Mouse (Mus musculus) forebrain, embryonic 14.5 days (tissue): ENCODE measurements around the gene Kctd19. TPM values are rescaled to one million over a fixed set of nuclear protein-coding genes. Genes with fewer than 3 reads are reported as not detected.

ENCODE experiments used
- ATAC-seq: fragments of 200-750 bp; cut with Nextera tagmentation; 2 replicates; pipeline ENCODE4 v1.8.0; 2017; ENCODE audit warnings: mild to moderate bottlenecking, moderate library complexity
- DNase-seq: peaks from one replicate; pipeline ENCODE4 v3.0.0-alpha.2; 2015; ENCODE audit warnings: low spot score
- H3K27ac ChIP-seq: fragments of 300-500 bp; sonication (generic); 2 replicates; pipeline ENCODE4 v1.5.1; 2014; ENCODE audit warnings: low read depth, mild to moderate bottlenecking, control low read depth, low read length, moderate library complexity
- H3K27me3 ChIP-seq: fragments of 300-500 bp; sonication (generic); replicated peaks from 2 replicates; pipeline ENCODE4 v1.6.1; 2014; ENCODE audit warnings: low read length, control low read depth, mixed read lengths; ENCODE audit not compliant: control insufficient read depth, insufficient read depth
- H3K36me3 ChIP-seq: fragments of 300-500 bp; sonication (generic); 2 replicates; pipeline ENCODE4 v1.6.1; 2014; ENCODE audit warnings: low read length, control low read depth; ENCODE audit not compliant: control insufficient read depth, insufficient read depth
- H3K4me1 ChIP-seq: fragments of 300-500 bp; sonication (generic); 2 replicates; pipeline ENCODE4 v1.6.1; 2014; ENCODE audit warnings: antibody characterized with exemption, low read length, control low read depth; ENCODE audit not compliant: control insufficient read depth, insufficient read depth
- H3K4me2 ChIP-seq: fragments of 300-500 bp; sonication (generic); 2 replicates; pipeline ENCODE4 v1.6.1; 2014; ENCODE audit warnings: mild to moderate bottlenecking, control low read depth, low read length
- H3K4me3 ChIP-seq: fragments of 300-500 bp; sonication (generic); 2 replicates; pipeline ENCODE4 v1.5.1; 2014; ENCODE audit warnings: low read depth, low read length, control low read depth
- H3K9ac ChIP-seq: fragments of 300-500 bp; sonication (generic); 2 replicates; pipeline ENCODE4 v1.6.1; 2014; ENCODE audit warnings: mild to moderate bottlenecking, low read length, control low read depth, moderate library complexity
- H3K9me3 ChIP-seq: fragments of 300-500 bp; sonication (generic); replicated peaks from 2 replicates; pipeline ENCODE4 v1.6.1; 2016; ENCODE audit warnings: low read length, control low read depth, mixed read lengths; ENCODE audit not compliant: control insufficient read depth
- WGBS: fragments of 180-500 bp; shearing (Covaris S2); extraction: QIAGEN DNeasy Blood & Tissue Kit; methylation state at CpG from one replicate; pipeline ENCODE4 v1.1.7; 2014; 5-methylcytosine and 5-hydroxymethylcytosine counted together
- polyA plus RNA-seq: library from polyadenylated mRNA; unstranded; fragments of >200 nt; fragmentation: Nextera tagmentation; extraction: Ambion mirVana; gene quantifications from 2 replicates; pipeline ENCODE4 v1.2.1, GENCODE M21; 2014

The Kctd19 gene
- 0.09 TPM in 1 of 2 replicates, not detected in the other for polyA plus RNA-seq

DNA sequence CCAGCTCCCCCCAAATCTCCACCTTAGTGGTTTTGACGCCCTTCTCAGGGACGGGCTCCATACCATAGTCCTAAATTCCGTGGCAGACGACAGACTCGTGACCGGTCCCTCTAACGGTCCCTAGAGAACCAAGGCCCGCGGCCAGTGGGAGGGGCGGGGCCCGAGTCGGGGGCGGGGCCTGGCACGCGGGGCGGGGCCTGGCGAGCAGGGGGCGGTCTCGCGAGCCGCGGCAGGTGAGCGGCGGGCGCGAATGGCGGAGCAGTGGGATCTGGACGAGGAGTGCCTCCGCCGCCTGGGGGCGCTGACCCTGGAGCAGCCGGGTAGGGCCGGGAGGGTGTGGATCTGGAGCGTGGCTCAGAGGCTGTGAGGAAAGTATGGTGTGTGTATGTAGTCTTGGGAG is at the start of gene Kctd19, which contains the start of gene Lrrc36:
Gene Kctd19 (minus strand): TSS at position 112 of the 400 bp plus-strand sequence.
Gene Lrrc36 (plus strand): TSS at position 181 of the 400 bp plus-strand sequence.
- peak; percentile 67 for ATAC-seq
- Histone ChIP-seq H3K36me3 (no peaks in the 10 kb centered on the region), H3K4me1 (peaks cover 3% of the 10 kb centered on the region; the same call in 1 of the 2 replicates), H3K9ac (peak within 1 kb of the TSS; percentile 37; the same call in 1 of the 2 replicates), H3K27me3 (peaks cover 11% of the 10 kb centered on the region), H3K4me3 (peak within 1 kb of the TSS; percentile 24), H3K27ac (no peak within 1 kb of the TSS), H3K4me2 (peak within 1 kb of the TSS; percentile 48), H3K9me3 (no peaks in the 10 kb centered on the region)
- no peak for DNase-seq
- 2% methylated on average over 34 of the region's 34 CpGs for WGBS

DNA sequence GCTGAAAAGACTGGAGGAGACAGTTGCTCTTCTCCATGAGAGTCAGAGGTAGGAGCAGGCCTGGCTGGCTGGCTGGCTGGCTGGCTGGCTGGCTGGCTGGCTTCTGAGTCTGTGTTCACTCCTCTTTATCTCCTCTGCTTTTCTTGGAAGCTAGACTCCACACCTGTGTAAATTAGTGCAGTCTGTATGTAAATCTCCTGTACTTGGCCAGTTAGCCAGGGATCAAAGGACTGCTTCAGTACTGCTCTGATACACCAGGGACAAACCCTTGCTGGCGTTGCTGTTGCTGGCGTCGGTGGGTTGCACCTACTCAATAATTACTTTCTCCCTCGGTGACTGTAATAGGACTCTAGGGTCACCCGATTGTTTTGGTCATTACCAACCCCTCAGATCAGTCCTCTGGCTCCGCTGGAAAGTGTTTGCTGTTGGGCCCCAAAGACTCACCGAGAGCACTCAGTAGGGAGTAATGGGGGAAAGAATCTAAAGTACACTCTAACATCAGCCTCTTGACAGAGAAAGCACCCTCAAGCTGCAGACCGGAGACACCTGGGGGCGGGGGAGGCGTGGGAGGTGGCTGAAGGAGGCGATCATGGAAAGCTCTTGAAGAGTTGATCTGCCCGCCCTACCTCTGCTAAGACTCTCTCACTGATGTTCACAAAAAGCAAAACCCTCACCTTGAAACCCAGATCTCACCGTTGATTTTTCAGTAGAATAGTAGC is 47.9 kb upstream of the Kctd19 start:
- Histone ChIP-seq H3K27ac (no peak overlapping the region), H3K36me3 (no peaks in the 10 kb centered on the region), H3K4me2 (no peak overlapping the region), H3K9me3 (no peaks in the 10 kb centered on the region), H3K4me1 (no peaks in the 10 kb centered on the region), H3K9ac (no peak overlapping the region), H3K27me3 (no peaks in the 10 kb centered on the region), H3K4me3 (no peak overlapping the region)
- 76% methylated on average over 13 of the region's 13 CpGs for WGBS
- no peak for DNase-seq
- no peak for ATAC-seq

DNA sequence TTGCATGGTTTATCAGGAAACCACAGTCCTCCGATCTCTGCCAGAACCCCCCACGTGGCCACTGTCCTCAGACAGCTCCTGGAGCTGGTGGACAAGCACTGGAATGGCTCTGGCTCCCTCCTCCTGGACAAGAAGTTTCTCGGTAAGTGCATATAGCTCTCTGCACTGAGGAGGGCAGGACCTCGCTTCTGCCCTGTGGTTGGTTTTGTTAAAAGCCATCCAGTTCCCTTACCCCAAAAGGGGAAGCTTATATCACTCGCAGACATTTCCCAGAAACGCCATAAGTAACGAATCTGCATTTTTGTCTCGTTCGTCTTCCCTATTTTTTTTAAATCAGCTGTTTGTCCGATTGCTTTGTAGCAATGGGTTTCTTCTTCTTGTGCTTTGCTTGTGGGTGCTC is 41.9 kb upstream of the Kctd19 start:
- H3K27ac ChIP-seq: no peak overlapping the region
- no peak overlapping the region for H3K9ac ChIP-seq
- H3K27me3 ChIP-seq: no peaks in the 10 kb centered on the region
- H3K4me3 ChIP-seq: no peak overlapping the region
- 65% methylated on average over 10 of the region's 10 CpGs for WGBS
- DNase-seq: no peak
- H3K36me3 ChIP-seq: no peaks in the 10 kb centered on the region
- peaks cover 5% of the 10 kb centered on the region for H3K4me1 ChIP-seq
- ATAC-seq: no peak
- H3K4me2 ChIP-seq: no peak overlapping the region
- no peaks in the 10 kb centered on the region for H3K9me3 ChIP-seq

DNA sequence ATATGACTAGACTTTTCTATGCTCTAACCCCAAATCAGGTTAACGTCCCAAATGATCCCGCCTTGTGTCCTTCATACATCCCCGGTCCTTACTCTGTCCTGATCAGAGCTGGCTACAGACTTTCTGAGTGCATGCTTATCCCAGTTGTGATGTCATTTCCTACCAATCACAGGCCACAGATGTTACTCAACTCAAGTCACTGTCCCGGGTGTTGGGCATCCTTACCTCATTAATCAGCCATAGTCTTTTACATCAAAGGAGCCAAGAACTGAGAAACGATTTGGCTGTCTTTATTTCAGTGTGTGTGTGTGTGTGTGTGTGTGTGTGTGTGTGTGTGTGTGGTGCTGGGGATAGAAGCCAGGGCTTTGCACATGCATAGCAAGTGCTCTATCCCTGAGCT is 40.8 kb upstream of the Kctd19 start:
- Histone ChIP-seq H3K4me1 (peaks cover 5% of the 10 kb centered on the region), H3K27ac (no peak overlapping the region), H3K9me3 (no peaks in the 10 kb centered on the region), H3K4me2 (no peak overlapping the region), H3K9ac (no peak overlapping the region), H3K27me3 (no peaks in the 10 kb centered on the region), H3K36me3 (no peaks in the 10 kb centered on the region), H3K4me3 (no peak overlapping the region)
- DNase-seq (no peak), ATAC-seq (no peak)
- WGBS: 65% methylated on average over 5 of the region's 5 CpGs

DNA sequence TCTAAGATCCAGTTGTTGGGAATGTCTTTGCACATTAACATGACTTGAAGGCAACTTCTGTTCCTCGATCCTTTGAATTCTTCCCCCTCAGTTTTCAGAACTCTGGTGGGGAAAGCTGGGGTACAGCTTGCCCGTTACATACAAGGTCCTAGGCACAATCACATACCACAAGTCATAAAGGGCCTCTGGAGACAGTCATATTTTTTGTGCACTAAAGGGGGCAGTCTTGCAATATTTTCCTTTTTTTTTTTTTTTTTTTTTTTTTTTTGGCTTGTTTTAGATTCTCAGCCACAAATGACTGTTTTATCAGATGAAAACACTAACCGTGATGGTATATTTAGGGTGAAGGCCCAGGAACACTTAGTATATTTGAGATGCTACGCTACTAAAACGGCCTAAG is 40.0 kb upstream of the Kctd19 start:
- no peak overlapping the region for H3K9ac ChIP-seq
- WGBS: 86% methylated on average over 5 of the region's 5 CpGs

DNA sequence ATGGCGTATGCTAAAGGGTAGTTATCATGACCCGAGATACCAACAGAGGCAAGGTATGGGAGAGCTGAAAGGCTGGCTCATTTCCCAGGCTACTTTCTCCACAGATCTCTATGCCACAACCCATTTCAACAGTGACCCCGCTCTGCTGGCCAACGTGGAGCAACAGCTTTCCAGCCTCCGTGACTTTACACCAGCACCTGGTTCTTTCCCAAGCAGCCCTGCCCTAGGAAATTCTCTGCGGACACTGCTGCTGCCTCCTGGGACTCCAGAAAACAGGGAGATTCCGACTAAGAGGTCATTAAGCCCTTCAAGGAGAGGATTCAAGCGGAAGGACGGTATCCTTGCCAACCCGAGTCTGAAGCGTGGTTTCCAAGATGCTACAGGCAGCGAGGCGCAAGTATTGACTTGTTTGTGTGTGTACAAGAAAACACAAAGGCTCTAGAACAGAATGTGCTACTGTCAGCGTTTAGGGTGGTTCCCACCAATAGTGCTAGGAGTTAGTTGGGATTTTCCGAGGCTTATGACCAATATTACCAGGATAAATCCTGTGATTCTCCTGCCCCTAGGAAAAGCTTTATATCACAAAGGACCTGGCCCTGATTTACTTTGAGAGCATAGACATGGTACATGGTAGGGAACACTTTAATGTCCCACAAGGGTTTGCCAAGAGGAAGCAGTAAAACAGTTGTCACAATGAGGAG is 38.8 kb upstream of the Kctd19 start:
- Histone ChIP-seq H3K4me2 (no peak overlapping the region), H3K4me3 (no peak overlapping the region), H3K36me3 (no peaks in the 10 kb centered on the region), H3K27me3 (no peaks in the 10 kb centered on the region), H3K9me3 (no peaks in the 10 kb centered on the region), H3K9ac (peak overlapping the region; percentile 21; the same call in 1 of the 2 replicates), H3K4me1 (peaks cover 5% of the 10 kb centered on the region), H3K27ac (no peak overlapping the region)
- no peak for ATAC-seq
- DNase-seq: no peak
- 39% methylated on average over 15 of the region's 15 CpGs for WGBS

More for the DNA sequence above, 40.0 kb upstream of the Kctd19 start:
- Histone ChIP-seq H3K4me2 (no peak overlapping the region), H3K36me3 (no peaks in the 10 kb centered on the region), H3K9me3 (no peaks in the 10 kb centered on the region), H3K4me1 (peaks cover 5% of the 10 kb centered on the region), H3K27me3 (no peaks in the 10 kb centered on the region), H3K4me3 (no peak overlapping the region), H3K27ac (no peak overlapping the region)
- ATAC-seq (no peak), DNase-seq (no peak)

DNA sequence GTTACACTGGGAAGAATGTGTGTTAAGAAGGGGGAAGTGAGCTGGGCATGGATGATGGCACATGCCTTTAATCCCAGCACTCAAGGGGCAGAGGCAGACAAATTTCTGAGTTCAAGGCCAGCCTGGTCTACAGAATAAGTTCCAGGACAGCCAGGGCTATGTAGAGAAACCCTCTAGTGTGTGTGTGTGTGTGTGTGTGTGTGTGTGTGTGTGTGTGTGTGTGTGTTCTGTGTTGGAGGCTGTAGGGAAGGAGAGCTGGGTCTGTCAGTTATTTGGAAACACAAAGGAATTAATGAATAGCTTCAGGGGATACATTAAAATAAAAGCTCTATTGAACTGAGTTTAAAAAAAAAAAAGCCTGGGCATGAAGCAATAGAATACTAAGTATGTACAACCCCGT is 37.7 kb upstream of the Kctd19 start:
- peaks cover 7% of the 10 kb centered on the region for H3K4me1 ChIP-seq
- H3K4me3 ChIP-seq: no peak overlapping the region
- peak; percentile 55 for ATAC-seq
- no peak overlapping the region for H3K9ac ChIP-seq
- no peak for DNase-seq
- H3K9me3 ChIP-seq: no peaks in the 10 kb centered on the region
- WGBS: 6% methylated on average over 1 of the region's 1 CpGs
- no peak overlapping the region for H3K27ac ChIP-seq
- H3K4me2 ChIP-seq: no peak overlapping the region
- H3K36me3 ChIP-seq: no peaks in the 10 kb centered on the region
- no peaks in the 10 kb centered on the region for H3K27me3 ChIP-seq

DNA sequence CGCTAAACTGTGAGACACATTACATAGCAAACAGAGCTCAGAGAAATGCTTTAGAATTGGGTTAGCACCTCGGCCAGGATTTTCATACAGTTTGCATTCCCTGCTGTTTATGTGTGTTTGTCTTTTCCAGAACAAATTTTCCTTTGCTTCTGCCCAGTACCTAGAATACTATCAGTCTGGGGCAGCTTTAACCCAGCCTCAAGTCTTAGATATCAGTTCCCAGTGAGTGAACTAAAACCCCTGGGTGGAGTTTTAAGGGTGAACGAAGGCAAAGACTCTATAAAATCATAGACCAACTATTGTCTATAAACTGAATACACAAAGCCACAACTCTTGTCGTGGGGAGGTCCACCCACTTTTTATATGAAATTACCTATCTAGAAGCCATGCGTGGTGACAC is 35.3 kb upstream of the Kctd19 start:
- ATAC-seq (no peak), DNase-seq (no peak)
- WGBS: 89% methylated on average over 5 of the region's 5 CpGs
- no peaks in the 10 kb centered on the region for H3K9me3 ChIP-seq
- H3K27ac ChIP-seq: no peak overlapping the region
- no peak overlapping the region for H3K4me3 ChIP-seq
- no peaks in the 10 kb centered on the region for H3K27me3 ChIP-seq
- H3K36me3 ChIP-seq: no peaks in the 10 kb centered on the region
- no peak overlapping the region for H3K4me2 ChIP-seq
- peaks cover 15% of the 10 kb centered on the region for H3K4me1 ChIP-seq
- H3K9ac ChIP-seq: no peak overlapping the region

DNA sequence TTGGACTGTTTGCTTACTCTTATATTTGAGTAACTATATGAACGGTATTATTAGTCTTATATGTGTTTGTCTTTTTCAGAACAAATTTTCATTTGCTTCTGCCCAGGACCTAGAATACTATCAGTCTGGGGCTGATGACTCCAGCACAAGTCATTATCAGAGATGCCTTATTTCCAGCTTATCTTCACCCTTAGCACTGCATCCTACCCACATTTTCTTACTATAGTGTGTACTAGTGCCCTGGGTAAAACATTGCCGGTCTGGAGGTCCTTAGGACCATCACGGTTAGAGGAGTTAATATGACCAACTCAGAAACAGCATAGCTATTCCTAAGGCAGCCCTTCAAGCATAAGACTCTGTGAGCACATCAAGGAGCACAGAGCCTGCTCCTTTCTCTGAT is 34.9 kb upstream of the Kctd19 start:
- ATAC-seq (no peak), DNase-seq (no peak)
- no peak overlapping the region for H3K4me3 ChIP-seq
- no peaks in the 10 kb centered on the region for H3K27me3 ChIP-seq
- H3K9me3 ChIP-seq: no peaks in the 10 kb centered on the region
- no peak overlapping the region for H3K27ac ChIP-seq
- no peaks in the 10 kb centered on the region for H3K36me3 ChIP-seq
- H3K9ac ChIP-seq: no peak overlapping the region
- no peak overlapping the region for H3K4me2 ChIP-seq
- 95% methylated on average over 3 of the region's 3 CpGs for WGBS
- H3K4me1 ChIP-seq: peaks cover 15% of the 10 kb centered on the region
